Mouse (Mus musculus) embryonic facial prominence, embryonic 15.5 days (tissue): Measurements from ENCODE around the gene Ate1. TPM values are rescaled to one million over a fixed set of nuclear protein-coding genes. Genes with fewer than 3 reads are reported as not detected.
"Not testable (repeated sequence)": the region's sequence is repeated elsewhere in the genome, so short reads cannot be mapped to it uniquely, and the experiment has no call there.

ENCODE experiments used
- ATAC-seq: fragments of 200-750 bp; cut with Nextera tagmentation; 2 replicates; pipeline ENCODE4 v1.8.0; 2017; ENCODE audit warnings: low read depth, moderate TSS enrichment; ENCODE audit not compliant: insufficient number of reproducible peaks, low FRiP score, low TSS enrichment
- H3K27ac ChIP-seq: fragments of 300-500 bp; sonication (generic); replicated peaks from 2 replicates; pipeline ENCODE4 v1.5.1; 2015; ENCODE audit warnings: mild to moderate bottlenecking, inconsistent platforms
- H3K27me3 ChIP-seq: fragments of 300-500 bp; sonication (generic); 2 replicates; pipeline ENCODE4 v1.6.1; 2015; ENCODE audit warnings: inconsistent platforms
- H3K36me3 ChIP-seq: fragments of 300-500 bp; sonication (generic); 2 replicates; pipeline ENCODE4 v1.6.1; 2015; ENCODE audit warnings: mild to moderate bottlenecking, inconsistent platforms
- H3K4me1 ChIP-seq: fragments of 300-500 bp; sonication (generic); 2 replicates; pipeline ENCODE4 v1.6.1; 2015; ENCODE audit warnings: inconsistent platforms
- H3K4me2 ChIP-seq: fragments of 300-500 bp; sonication (generic); replicated peaks from 2 replicates; pipeline ENCODE4 v1.6.1; 2015; ENCODE audit warnings: mild to moderate bottlenecking, inconsistent platforms
- H3K4me3 ChIP-seq: fragments of 300-500 bp; sonication (generic); replicated peaks from 2 replicates; pipeline ENCODE4 v1.5.1; 2015; ENCODE audit warnings: mild to moderate bottlenecking, inconsistent platforms
- H3K9ac ChIP-seq: fragments of 300-500 bp; sonication (generic); 2 replicates; pipeline ENCODE4 v1.6.1; 2015; ENCODE audit warnings: inconsistent platforms
- H3K9me3 ChIP-seq: fragments of 300-500 bp; sonication (generic); replicated peaks from 2 replicates; pipeline ENCODE4 v1.6.1; 2016; ENCODE audit warnings: inconsistent platforms
- WGBS: fragments of 180-500 bp; shearing (Covaris S2); methylation state at CpG from one replicate; pipeline ENCODE4 v1.1.7; 2015; 5-methylcytosine and 5-hydroxymethylcytosine counted together
- polyA plus RNA-seq: library from polyadenylated mRNA; unstranded; fragments of >200 nt; fragmentation: Nextera tagmentation; extraction: Ambion mirVana; gene quantifications from 2 replicates; pipeline ENCODE4 v1.2.1, GENCODE M21; 2015

The Ate1 gene
- polyA plus RNA-seq, 1 experiment from 2014 or later, result 59.7 TPM

- H3K36me3 ChIP-seq, result no peaks in the 10 kb centered on the region
- peaks cover 11% of the 10 kb centered on the region for H3K4me1 ChIP-seq
- no peak overlapping the region for H3K4me3 ChIP-seq
- WGBS, result 85% methylated on average over 8 of the region's 8 CpGs
- H3K27ac ChIP-seq, result no peak overlapping the region
- ATAC-seq, result no peak
- no peaks in the 10 kb centered on the region for H3K27me3 ChIP-seq
- no peak overlapping the region for H3K4me2 ChIP-seq
- H3K9me3 ChIP-seq, result no peaks in the 10 kb centered on the region
- no peak overlapping the region for H3K9ac ChIP-seq
Observed at GRCm38 (mm10) chr7:130523451-130523850, 3.3 kb upstream of the Ate1 start.

GRCm38 (mm10) chr7:130520812-130521422 lies 748 bp upstream of the Ate1 start:
- H3K4me1 ChIP-seq, result peaks cover 18% of the 10 kb centered on the region
- 86% methylated on average over 14 of the region's 14 CpGs for WGBS
- no peak overlapping the region for H3K9ac ChIP-seq
- ATAC-seq, result no peak
- no peak overlapping the region for H3K4me3 ChIP-seq
- no peaks in the 10 kb centered on the region for H3K9me3 ChIP-seq
- 0 out of 2 replicates have a peak overlapping the region, but pooled peaks have one; percentile 98 for H3K27ac ChIP-seq
- H3K36me3 ChIP-seq, result no peaks in the 10 kb centered on the region
- H3K27me3 ChIP-seq, result no peaks in the 10 kb centered on the region
- no peak overlapping the region for H3K4me2 ChIP-seq

DNA sequence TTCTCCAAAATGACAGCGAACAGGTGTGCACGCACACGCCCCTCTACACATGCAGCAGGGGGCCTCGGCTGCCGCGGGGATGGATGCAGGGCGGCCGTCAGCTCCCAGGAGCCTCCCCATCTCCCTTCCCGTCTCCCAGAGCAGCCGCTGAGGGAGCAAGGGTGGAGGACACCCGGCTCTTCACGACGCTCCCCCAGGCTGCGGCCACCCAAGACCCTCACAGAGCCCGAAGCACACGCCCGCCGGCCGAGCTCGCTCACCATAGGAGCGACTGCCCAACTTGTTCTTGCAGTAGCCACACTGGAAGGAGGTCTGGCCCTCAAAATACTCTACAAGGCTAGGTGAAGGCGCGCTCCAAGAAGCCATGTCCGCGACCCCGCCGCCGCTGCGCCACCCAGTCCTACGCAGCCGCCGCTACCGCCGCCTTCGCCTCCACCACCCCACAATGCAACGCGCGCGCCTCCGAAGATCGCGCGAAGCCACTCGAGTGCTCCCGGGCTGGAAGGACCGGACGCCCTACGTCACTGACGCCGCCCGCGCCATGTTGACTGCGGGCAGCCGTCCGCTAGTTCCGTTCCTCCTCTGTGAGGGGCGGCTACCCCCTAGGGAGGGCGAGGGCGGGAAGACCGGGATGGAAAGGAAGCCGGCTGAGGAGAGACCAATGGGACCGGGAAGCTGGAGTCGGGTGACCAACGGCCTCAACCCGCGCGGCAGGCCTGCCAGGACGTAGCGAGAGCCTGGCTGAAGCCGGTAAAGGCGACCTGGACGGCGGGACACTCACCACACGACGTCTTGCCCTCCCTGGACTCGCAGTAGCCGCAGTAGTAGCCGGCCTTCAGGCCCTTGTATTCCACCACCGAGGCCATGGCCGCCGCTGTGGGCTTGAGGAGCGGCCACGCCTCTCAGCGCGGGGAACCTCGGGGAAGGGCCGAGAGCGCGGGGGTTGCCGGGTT lies 797 bp downstream of the Ate1 start:
- WGBS, result under 1% methylated on average over 86 of the region's 90 CpGs

GRCm38 (mm10) chr7:130518213-130519095 lies 1.7 kb downstream of the Ate1 start:
- H3K4me1 ChIP-seq, result peaks cover 18% of the 10 kb centered on the region
- H3K9ac ChIP-seq, result peak overlapping the region; percentile 94
- peak overlapping the region; percentile 79 for H3K4me2 ChIP-seq
- peaks cover 3% of the 10 kb centered on the region; the same call in 1 of the 2 replicates for H3K36me3 ChIP-seq
- H3K9me3 ChIP-seq, result no peaks in the 10 kb centered on the region
- H3K4me3 ChIP-seq, result peak overlapping the region; percentile 94
- WGBS, result 31% methylated on average over 26 of the region's 26 CpGs
- no peak for ATAC-seq
- H3K27ac ChIP-seq, result peak overlapping the region; percentile 98
- H3K27me3 ChIP-seq, result no peaks in the 10 kb centered on the region

More for the DNA sequence above, 797 bp downstream of the Ate1 start:
- Histone ChIP-seq H3K36me3 (no peaks in the 10 kb centered on the region), H3K9ac (peak overlapping the region; percentile 94), H3K4me3 (peak overlapping the region; percentile 94), H3K9me3 (no peaks in the 10 kb centered on the region), H3K4me2 (peak overlapping the region; percentile 79), H3K27ac (peak overlapping the region; percentile 98), H3K4me1 (peaks cover 18% of the 10 kb centered on the region), H3K27me3 (no peaks in the 10 kb centered on the region)
- peak; percentile 98 for ATAC-seq

DNA sequence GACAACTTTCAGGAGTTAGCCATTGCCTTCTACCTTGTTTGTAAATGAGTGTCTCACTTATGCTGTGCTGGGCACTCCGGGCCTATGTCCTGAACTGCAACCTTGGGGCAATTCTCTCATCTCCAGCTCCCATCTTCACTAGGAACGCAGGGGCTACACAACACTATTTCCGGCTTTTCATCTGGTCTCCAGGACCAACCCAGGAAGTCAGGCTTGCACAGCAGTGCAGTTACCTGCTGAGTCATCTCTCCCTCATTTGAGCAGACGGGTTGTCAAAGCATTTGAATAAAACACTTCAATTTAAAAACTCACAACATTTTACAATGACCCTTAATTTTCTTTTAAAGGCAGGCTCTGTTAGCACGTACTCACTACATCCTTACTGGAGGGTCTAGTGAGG lies 9.9 kb downstream of the Ate1 start:
- Histone ChIP-seq H3K9ac (no peak overlapping the region), H3K36me3 (peaks cover 42% of the 10 kb centered on the region), H3K4me1 (no peaks in the 10 kb centered on the region), H3K4me3 (no peak overlapping the region), H3K27ac (no peak overlapping the region), H3K27me3 (no peaks in the 10 kb centered on the region), H3K9me3 (no peaks in the 10 kb centered on the region), H3K4me2 (no peak overlapping the region)
- no peak for ATAC-seq
- WGBS, result 87% methylated on average over 5 of the region's 5 CpGs

DNA sequence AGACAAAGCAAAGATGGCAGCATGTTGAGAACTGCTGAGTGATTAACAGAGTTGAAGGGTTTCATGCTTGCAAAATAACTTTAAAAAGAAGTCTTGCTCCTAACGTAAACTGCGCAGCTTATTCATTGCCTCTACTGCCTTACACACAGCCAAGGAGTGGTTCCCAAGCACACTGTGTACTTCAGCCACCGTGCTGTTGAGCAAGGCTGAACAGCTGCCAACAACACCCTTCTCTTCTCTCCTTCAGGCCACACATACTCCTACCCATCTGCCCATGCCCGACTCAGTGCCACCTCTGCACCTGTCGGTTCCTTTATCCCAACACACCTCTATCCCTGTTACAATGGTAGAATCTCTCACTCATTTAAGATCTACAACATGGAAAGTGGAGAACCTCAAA lies 17.2 kb downstream of the Ate1 start:
- no peak for ATAC-seq
- H3K9ac ChIP-seq, result no peak overlapping the region
- H3K27me3 ChIP-seq, result no peaks in the 10 kb centered on the region
- H3K4me1 ChIP-seq, result no peaks in the 10 kb centered on the region
- no peak overlapping the region for H3K4me3 ChIP-seq
- no peak overlapping the region for H3K27ac ChIP-seq
- 92% methylated on average over 5 of the region's 5 CpGs for WGBS
- no peak overlapping the region for H3K4me2 ChIP-seq
- no peaks in the 10 kb centered on the region for H3K9me3 ChIP-seq
- H3K36me3 ChIP-seq, result peaks cover 44% of the 10 kb centered on the region

DNA sequence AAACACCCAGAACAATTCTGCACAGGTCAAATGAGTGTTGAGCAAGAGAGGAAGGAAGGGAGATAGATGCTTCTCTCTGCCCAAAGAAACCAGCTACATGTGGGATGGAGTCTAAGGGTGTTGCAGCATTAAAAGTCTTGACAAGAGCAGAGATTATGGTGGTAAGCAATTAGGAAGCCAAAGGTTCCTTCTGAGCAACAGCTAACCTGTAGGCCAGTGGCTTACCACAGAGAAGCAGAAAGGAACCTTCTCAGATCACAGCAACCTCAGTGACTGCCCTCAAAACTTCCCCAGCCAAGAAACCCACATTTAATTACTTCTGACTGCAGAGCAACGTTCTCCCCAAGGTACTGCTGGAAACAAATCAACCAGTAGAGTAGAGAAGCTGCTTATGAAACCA lies 18.7 kb downstream of the Ate1 start:
- no peaks in the 10 kb centered on the region for H3K27me3 ChIP-seq
- H3K4me3 ChIP-seq, result no peak overlapping the region
- H3K9me3 ChIP-seq, result no peaks in the 10 kb centered on the region
- no peaks in the 10 kb centered on the region for H3K4me1 ChIP-seq
- ATAC-seq, result no peak
- WGBS, result 45% methylated on average over 1 of the region's 1 CpGs
- H3K4me2 ChIP-seq, result no peak overlapping the region
- H3K36me3 ChIP-seq, result peaks cover 32% of the 10 kb centered on the region
- H3K27ac ChIP-seq, result no peak overlapping the region
- H3K9ac ChIP-seq, result no peak overlapping the region

GRCm38 (mm10) chr7:130493346-130493745 lies 26.8 kb downstream of the Ate1 start:
- Histone ChIP-seq H3K36me3 (peaks cover 14% of the 10 kb centered on the region), H3K27ac (no peak overlapping the region), H3K4me1 (peaks cover 3% of the 10 kb centered on the region; the same call in 1 of the 2 replicates), H3K4me2 (no peak overlapping the region), H3K9ac (no peak overlapping the region), H3K4me3 (no peak overlapping the region), H3K27me3 (no peaks in the 10 kb centered on the region), H3K9me3 (no peaks in the 10 kb centered on the region)
- no peak for ATAC-seq
- 54% methylated on average over 3 of the region's 3 CpGs for WGBS

DNA sequence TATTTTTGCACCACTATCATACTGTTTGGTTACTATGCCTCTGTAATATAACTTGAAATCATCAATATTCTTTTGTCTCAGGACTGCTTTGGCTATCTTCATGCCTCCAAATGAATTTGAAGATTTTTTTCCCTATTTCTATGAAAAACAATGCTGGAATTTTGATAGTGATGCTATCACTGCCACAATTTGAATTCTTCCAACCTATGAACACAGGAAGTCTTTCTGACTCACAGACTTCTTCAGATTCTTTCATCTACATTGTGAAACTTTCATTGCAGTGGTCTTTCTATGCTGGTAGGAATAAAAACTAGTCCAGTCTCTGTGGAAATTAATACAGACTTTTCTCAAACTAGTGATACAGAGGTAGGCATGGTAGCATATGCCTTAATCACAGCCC lies 28.1 kb downstream of the Ate1 start:
- Histone ChIP-seq H3K36me3 (peaks cover 18% of the 10 kb centered on the region), H3K4me1 (peaks cover 3% of the 10 kb centered on the region; the same call in 1 of the 2 replicates), H3K4me3 (no peak overlapping the region), H3K9ac (no peak overlapping the region), H3K27ac (no peak overlapping the region), H3K4me2 (no peak overlapping the region), H3K9me3 (no peaks in the 10 kb centered on the region), H3K27me3 (no peaks in the 10 kb centered on the region)
- ATAC-seq, result no peak

GRCm38 (mm10) chr7:130479003-130479402 lies 41.2 kb downstream of the Ate1 start:
- not testable (repeated sequence) for H3K4me3 ChIP-seq, H3K27ac ChIP-seq, H3K4me1 ChIP-seq, ATAC-seq, H3K27me3 ChIP-seq, H3K9ac ChIP-seq, H3K36me3 ChIP-seq, H3K4me2 ChIP-seq, H3K9me3 ChIP-seq
- WGBS, result 90% methylated on average over 3 of the region's 3 CpGs

GRCm38 (mm10) chr7:130475970-130476369 lies 44.2 kb downstream of the Ate1 start:
- peak; percentile 80; the same call in 1 of the 2 replicates for ATAC-seq
- Histone ChIP-seq H3K9ac (no peak overlapping the region), H3K36me3 (peaks cover 7% of the 10 kb centered on the region; the same call in 1 of the 2 replicates), H3K27ac (no peak overlapping the region), H3K4me1 (peaks cover 3% of the 10 kb centered on the region; the same call in 1 of the 2 replicates), H3K4me3 (no peak overlapping the region), H3K27me3 (no peaks in the 10 kb centered on the region), H3K9me3 (no peaks in the 10 kb centered on the region), H3K4me2 (no peak overlapping the region)
- 23% methylated on average over 2 of the region's 2 CpGs for WGBS
